Mouse (Mus musculus) heart, postnatal 0 days (tissue): Measurements from ENCODE around the gene Gm3250.

Source experiments
- CTCF ChIP-seq: IDR thresholded peaks from 2 replicates; pipeline ENCODE4 v1.5.1; 2016; ENCODE audit warnings: antibody characterized with exemption, control low read depth, low read depth
- EP300 ChIP-seq: IDR thresholded peaks from 2 replicates; pipeline ENCODE4 v1.6.1; 2016; ENCODE audit warnings: antibody characterized with exemption, low read depth

DNA sequence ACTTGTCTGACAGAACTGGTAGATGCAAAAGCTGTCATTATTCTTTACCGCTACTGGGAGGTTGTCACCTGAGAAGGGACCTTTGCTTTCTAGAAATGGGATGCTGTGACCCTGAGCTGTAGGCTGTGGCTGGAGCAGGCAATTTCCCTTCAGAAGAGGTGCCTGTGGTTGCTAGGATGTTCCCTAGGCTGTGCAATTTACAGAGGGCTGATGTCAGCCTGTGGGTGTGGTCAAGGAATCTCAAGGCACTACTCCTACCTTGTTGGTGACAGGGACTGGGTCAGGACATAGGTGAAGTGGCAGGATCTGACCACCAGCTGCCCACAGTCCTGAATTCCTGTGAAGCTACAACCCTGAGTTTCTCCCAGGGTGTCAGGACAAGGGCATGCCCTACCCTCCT is 12.6 kb downstream of the Gm3250 start:
- TF ChIP-seq CTCF (no peak), EP300 (no peak)
